Mouse (Mus musculus) liver, embryonic 14.5 days (tissue): ENCODE results near the gene Eif6.

Experiments used
- CTCF ChIP-seq: IDR thresholded peaks from 2 replicates; pipeline ENCODE4 v1.5.1; 2016; ENCODE audit warnings: antibody characterized with exemption, low read depth, control low read depth
- EP300 ChIP-seq: IDR thresholded peaks from 2 replicates; pipeline ENCODE4 v1.6.1; 2016; ENCODE audit warnings: antibody characterized with exemption, low read depth

DNA sequence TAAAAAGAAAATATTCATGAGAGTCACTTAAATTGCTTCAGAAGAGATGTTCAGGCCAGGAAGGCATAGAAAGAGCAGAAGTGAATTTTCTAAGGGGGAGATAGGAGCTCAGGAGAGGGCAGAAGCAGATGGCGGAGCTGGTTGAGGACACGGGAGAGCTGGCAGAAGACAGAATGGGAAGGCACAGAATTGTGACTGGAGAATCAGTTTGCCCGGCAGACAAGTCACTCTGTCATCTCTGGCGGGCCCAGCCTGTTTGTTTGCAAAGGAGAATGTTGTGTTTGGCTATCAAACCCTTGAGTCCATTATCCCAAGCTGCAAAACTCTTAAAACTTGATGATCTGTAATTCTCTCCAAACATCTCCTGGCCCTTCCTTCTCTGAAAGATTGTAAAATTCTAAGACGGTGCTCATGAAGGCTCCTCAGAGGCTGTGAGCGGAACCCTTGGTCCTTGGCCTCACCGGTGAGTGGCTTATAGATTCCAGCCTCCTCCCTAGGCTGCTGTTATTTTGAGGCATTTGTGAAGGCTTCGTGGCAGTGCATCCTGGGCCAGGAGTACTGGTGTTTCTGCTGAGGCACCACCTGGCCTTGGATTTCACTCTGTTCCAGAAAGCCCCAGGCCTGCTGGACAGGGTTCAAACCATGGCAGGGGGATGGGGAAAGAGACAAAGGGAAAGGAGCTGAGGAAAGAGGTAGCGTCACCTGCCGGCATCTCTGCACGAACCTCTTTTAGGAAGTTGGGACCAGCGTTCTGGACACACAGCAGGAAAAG, 31.9 kb downstream of the Eif6 start:
- TF ChIP-seq CTCF, result no peak
- TF ChIP-seq EP300, result no peak
